Mouse (Mus musculus): ENCODE measurements at regions not wholly inside any gene's neighbourhood (a gene's known extent, or its start where the extent isn't known, plus 50 kb on each side); places are given as distances from the start of the nearest gene placed in this dataset.
"Not testable (repeated sequence)": the region's sequence is repeated elsewhere in the genome, so short reads cannot be mapped to it uniquely, and the experiment has no call there.

GRCm38 (mm10) chr17:91466822-91467221 is 374.0 kb upstream of the Nrxn1 start:
- H3K36me3 ChIP-seq (ENCODE audit: control insufficient read depth, insufficient read depth, low read length) = no peaks in the 10 kb centered on the region
- H3K9me3 ChIP-seq (ENCODE audit: control insufficient read depth, low read length) = no peaks in the 10 kb centered on the region; the same call in 1 of the 2 replicates
- no peak overlapping the region for H3K4me2 ChIP-seq (ENCODE audit: low read length)
- ATAC-seq (ENCODE audit: low FRiP score, low TSS enrichment) (no peak), DNase-seq (no peak)
- H3K4me1 ChIP-seq (ENCODE audit: control insufficient read depth, insufficient read depth, low read length) = no peaks in the 10 kb centered on the region
- H3K27me3 ChIP-seq (ENCODE audit: control insufficient read depth, insufficient read depth, low read length) = no peaks in the 10 kb centered on the region
- WGBS = 95% methylated on average over 8 of the region's 8 CpGs
- H3K27ac ChIP-seq (replicated peaks; ENCODE audit: low read depth, low read length) = no peak overlapping the region
- no peak overlapping the region for H3K9ac ChIP-seq (replicated peaks; ENCODE audit: low read length)
- H3K4me3 ChIP-seq (replicated peaks; ENCODE audit: low read depth, low read length) = no peak overlapping the region

GRCm38 (mm10) chr17:91451711-91452110 is 358.8 kb upstream of the Nrxn1 start:
- Histone ChIP-seq H3K27me3 (ENCODE audit: control insufficient read depth, insufficient read depth, low read length) (no peaks in the 10 kb centered on the region), H3K9me3 (ENCODE audit: control insufficient read depth, low read length) (no peaks in the 10 kb centered on the region)
- no peak for DNase-seq

GRCm38 (mm10) chr17:91431780-91432720 is 339.2 kb upstream of the Nrxn1 start:
- 92% methylated on average over 8 of the region's 8 CpGs for WGBS
- DNase-seq; H3K27me3 ChIP-seq (ENCODE audit: control insufficient read depth, insufficient read depth, low read length); H3K36me3 ChIP-seq (ENCODE audit: control insufficient read depth, insufficient read depth, low read length); H3K9me3 ChIP-seq (ENCODE audit: control insufficient read depth, low read length); ATAC-seq (ENCODE audit: low FRiP score, low TSS enrichment); H3K4me2 ChIP-seq (ENCODE audit: low read length); H3K4me1 ChIP-seq (ENCODE audit: control insufficient read depth, insufficient read depth, low read length); H3K4me3 ChIP-seq (replicated peaks; ENCODE audit: low read depth, low read length); H3K27ac ChIP-seq (replicated peaks; ENCODE audit: low read depth, low read length); H3K9ac ChIP-seq (replicated peaks; ENCODE audit: low read length): not testable (repeated sequence)

More at GRCm38 (mm10) chr17:91451711-91452110, 358.8 kb upstream of the Nrxn1 start:
- H3K4me2 ChIP-seq (ENCODE audit: low read length) = no peak overlapping the region
- ATAC-seq (ENCODE audit: low FRiP score, low TSS enrichment) = no peak
- no peaks in the 10 kb centered on the region for H3K4me1 ChIP-seq (ENCODE audit: control insufficient read depth, insufficient read depth, low read length)
- H3K36me3 ChIP-seq (ENCODE audit: control insufficient read depth, insufficient read depth, low read length) = no peaks in the 10 kb centered on the region
- no peak overlapping the region for H3K9ac ChIP-seq (replicated peaks; ENCODE audit: low read length)
- H3K27ac ChIP-seq (replicated peaks; ENCODE audit: low read depth, low read length) = no peak overlapping the region
- no peak overlapping the region for H3K4me3 ChIP-seq (replicated peaks; ENCODE audit: low read depth, low read length)

GRCm38 (mm10) chr17:91430351-91430750 is 337.5 kb upstream of the Nrxn1 start:
- H3K36me3 ChIP-seq (ENCODE audit: control insufficient read depth, insufficient read depth, low read length) = no peaks in the 10 kb centered on the region
- ATAC-seq (ENCODE audit: low FRiP score, low TSS enrichment) (no peak), DNase-seq (no peak)
- no peak overlapping the region for H3K4me3 ChIP-seq (replicated peaks; ENCODE audit: low read depth, low read length)
- H3K9ac ChIP-seq (replicated peaks; ENCODE audit: low read length) = no peak overlapping the region
- H3K9me3 ChIP-seq (ENCODE audit: control insufficient read depth, low read length) = no peaks in the 10 kb centered on the region
- H3K27ac ChIP-seq (replicated peaks; ENCODE audit: low read depth, low read length) = no peak overlapping the region
- H3K4me1 ChIP-seq (ENCODE audit: control insufficient read depth, insufficient read depth, low read length) = no peaks in the 10 kb centered on the region
- H3K4me2 ChIP-seq (ENCODE audit: low read length) = no peak overlapping the region
- 90% methylated on average over 1 of the region's 1 CpGs for WGBS
- no peaks in the 10 kb centered on the region for H3K27me3 ChIP-seq (ENCODE audit: control insufficient read depth, insufficient read depth, low read length)

GRCm38 (mm10) chr17:91425120-91425519 is 332.2 kb upstream of the Nrxn1 start:
- no peak for ATAC-seq (ENCODE audit: low FRiP score, low TSS enrichment)

GRCm38 (mm10) chr17:91418582-91418981 is 325.7 kb upstream of the Nrxn1 start:
- Histone ChIP-seq H3K27me3 (ENCODE audit: control insufficient read depth, insufficient read depth, low read length) (no peaks in the 10 kb centered on the region), H3K27ac (replicated peaks; ENCODE audit: low read depth, low read length) (no peak overlapping the region), H3K9ac (replicated peaks; ENCODE audit: low read length) (no peak overlapping the region), H3K36me3 (ENCODE audit: control insufficient read depth, insufficient read depth, low read length) (no peaks in the 10 kb centered on the region), H3K4me2 (ENCODE audit: low read length) (no peak overlapping the region), H3K4me1 (ENCODE audit: control insufficient read depth, insufficient read depth, low read length) (no peaks in the 10 kb centered on the region), H3K9me3 (ENCODE audit: control insufficient read depth, low read length) (no peaks in the 10 kb centered on the region), H3K4me3 (replicated peaks; ENCODE audit: low read depth, low read length) (no peak overlapping the region)
- ATAC-seq (ENCODE audit: low FRiP score, low TSS enrichment) (no peak), DNase-seq (no peak)
- 81% methylated on average over 1 of the region's 1 CpGs for WGBS

More at GRCm38 (mm10) chr17:91425120-91425519, 332.2 kb upstream of the Nrxn1 start:
- no peak for DNase-seq
- Histone ChIP-seq H3K27ac (replicated peaks; ENCODE audit: low read depth, low read length) (no peak overlapping the region), H3K9ac (replicated peaks; ENCODE audit: low read length) (no peak overlapping the region), H3K27me3 (ENCODE audit: control insufficient read depth, insufficient read depth, low read length) (no peaks in the 10 kb centered on the region), H3K4me1 (ENCODE audit: control insufficient read depth, insufficient read depth, low read length) (no peaks in the 10 kb centered on the region), H3K4me3 (replicated peaks; ENCODE audit: low read depth, low read length) (no peak overlapping the region), H3K9me3 (ENCODE audit: control insufficient read depth, low read length) (no peaks in the 10 kb centered on the region), H3K36me3 (ENCODE audit: control insufficient read depth, insufficient read depth, low read length) (no peaks in the 10 kb centered on the region), H3K4me2 (ENCODE audit: low read length) (no peak overlapping the region)
- WGBS = 98% methylated on average over 1 of the region's 1 CpGs

- Histone ChIP-seq H3K36me3 (ENCODE audit: control insufficient read depth, insufficient read depth, low read length) (no peaks in the 10 kb centered on the region), H3K4me3 (replicated peaks; ENCODE audit: low read depth, low read length) (no peak overlapping the region), H3K27me3 (ENCODE audit: control insufficient read depth, insufficient read depth, low read length) (no peaks in the 10 kb centered on the region), H3K27ac (replicated peaks; ENCODE audit: low read depth, low read length) (no peak overlapping the region), H3K4me1 (ENCODE audit: control insufficient read depth, insufficient read depth, low read length) (no peaks in the 10 kb centered on the region), H3K9me3 (ENCODE audit: control insufficient read depth, low read length) (no peaks in the 10 kb centered on the region), H3K9ac (replicated peaks; ENCODE audit: low read length) (no peak overlapping the region), H3K4me2 (ENCODE audit: low read length) (no peak overlapping the region)
- ATAC-seq (ENCODE audit: low FRiP score, low TSS enrichment) = no peak
- no peak for DNase-seq
- WGBS = 98% methylated on average over 2 of the region's 2 CpGs
Measured at GRCm38 (mm10) chr17:91390969-91391764, 298.3 kb upstream of the Nrxn1 start.

- H3K4me2 ChIP-seq (ENCODE audit: low read length); H3K27ac ChIP-seq (replicated peaks; ENCODE audit: low read depth, low read length); ATAC-seq (ENCODE audit: low FRiP score, low TSS enrichment); H3K9me3 ChIP-seq (ENCODE audit: control insufficient read depth, low read length); H3K27me3 ChIP-seq (ENCODE audit: control insufficient read depth, insufficient read depth, low read length); H3K36me3 ChIP-seq (ENCODE audit: control insufficient read depth, insufficient read depth, low read length); H3K4me1 ChIP-seq (ENCODE audit: control insufficient read depth, insufficient read depth, low read length); H3K4me3 ChIP-seq (replicated peaks; ENCODE audit: low read depth, low read length); DNase-seq; H3K9ac ChIP-seq (replicated peaks; ENCODE audit: low read length): not testable (repeated sequence)
- WGBS = 84% methylated on average over 9 of the region's 9 CpGs
Measured at GRCm38 (mm10) chr17:91389937-91390623, 297.2 kb upstream of the Nrxn1 start.
